Mouse (Mus musculus) layer of hippocampus, postnatal 14 days (tissue): ENCODE data around the gene Nrip1. TPM values are rescaled to one million over a fixed set of nuclear protein-coding genes. Genes with fewer than 3 reads are reported as not detected.
"Not testable (repeated sequence)": the region's sequence is repeated elsewhere in the genome, so short reads cannot be mapped to it uniquely, and the experiment has no call there.

Experiments
- DNase-seq, 2 experiments: peaks; one replicate each; pipeline ENCODE4 v3.0.0; 2021 to 2022; ENCODE audit warnings: low spot score in 2 of 2, mixed read lengths in 1 of 2
- long read RNA-seq, 2 experiments: library from polyadenylated mRNA; stranded (forward); transcript quantifications; one replicate each; pipeline ENCODE4 v2.0.0; 2021
- total RNA-seq, 2 experiments: library from RNA; stranded (reverse); gene quantifications; 2 replicates each; pipeline ENCODE4 v1.2.3; 2021

The Nrip1 gene
- total RNA-seq, result 10 to 100 TPM; 51.6 to 54.7 TPM
- long read RNA-seq, experiment 1, full-length matches to known transcripts, result 2 of 6 reads
- long read RNA-seq, experiment 1, partial matches to known transcripts, result 0 of 6 reads
- long read RNA-seq, experiment 1, other reads (novel, unspliced or antisense), result 4 of 6 reads
- long read RNA-seq, experiment 2, full-length matches to known transcripts, result 2 of 4 reads
- long read RNA-seq, experiment 2, partial matches to known transcripts, result 0 of 4 reads
- long read RNA-seq, experiment 2, other reads (novel, unspliced or antisense), result 2 of 4 reads

DNA sequence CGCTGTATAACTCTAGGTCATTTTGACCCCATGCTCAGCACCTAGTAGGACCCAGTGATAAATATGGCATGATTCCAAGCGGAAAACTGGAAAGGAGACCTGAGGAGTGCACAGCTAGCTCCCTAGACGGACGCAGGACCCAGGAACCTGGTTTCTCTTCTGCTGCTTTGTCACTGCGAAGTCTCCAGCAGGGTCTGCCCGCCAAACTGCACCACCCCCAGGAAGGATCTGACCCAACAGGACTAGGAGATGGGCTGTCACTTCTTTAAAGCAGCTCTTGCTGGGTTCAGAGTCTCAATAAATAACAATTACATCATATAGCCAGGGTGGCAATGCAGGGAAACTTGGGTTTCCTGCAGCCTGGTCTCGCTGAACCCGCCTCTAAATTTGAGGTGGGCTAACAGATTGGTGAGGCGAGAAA is at the start of gene Nrip1:
Nrip1 (minus strand) TSS at position 157 of the 421 bp plus-strand sequence.
- DNase-seq, result peak; percentile 57 to 65

DNA sequence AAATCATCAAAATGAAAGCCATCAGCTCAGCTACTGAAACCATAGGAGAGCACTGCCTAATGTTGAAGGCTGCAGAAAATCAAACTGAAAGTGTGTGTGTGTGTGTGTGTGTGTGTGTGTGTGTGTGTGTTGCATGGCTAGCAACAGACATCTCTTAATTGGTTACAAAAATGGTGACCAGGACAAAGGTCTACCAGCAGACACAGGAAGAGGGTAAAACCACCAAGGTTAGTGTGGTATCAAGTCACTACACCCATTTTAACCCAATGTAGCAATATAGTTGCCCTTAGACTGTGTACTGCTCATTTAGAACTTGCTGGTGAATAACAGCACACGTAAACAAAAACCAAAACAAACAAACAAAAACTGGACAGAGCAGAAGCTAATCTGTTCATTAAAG is 48.9 kb upstream of the Nrip1 start:
- no peak for DNase-seq

DNA sequence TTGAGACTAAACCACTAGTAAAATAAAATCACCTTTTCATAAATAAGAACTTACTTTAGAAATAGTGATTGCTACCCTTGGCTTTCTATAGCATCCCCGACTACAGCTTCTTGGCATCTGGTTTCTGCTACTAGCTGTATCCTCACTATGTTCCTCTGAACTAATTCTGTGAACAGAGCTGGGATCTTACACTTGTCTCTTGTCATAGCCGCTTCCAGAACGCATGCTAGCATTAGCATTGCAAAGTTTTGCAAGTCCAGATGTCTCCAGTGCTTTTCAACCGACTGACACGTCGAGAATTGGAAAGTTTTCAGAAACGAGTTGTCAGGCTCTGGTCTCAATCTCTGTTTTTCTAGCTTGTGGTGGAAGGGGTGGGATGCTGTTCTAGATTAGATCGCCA is 46.2 kb upstream of the Nrip1 start:
- DNase-seq, result no peak

DNA sequence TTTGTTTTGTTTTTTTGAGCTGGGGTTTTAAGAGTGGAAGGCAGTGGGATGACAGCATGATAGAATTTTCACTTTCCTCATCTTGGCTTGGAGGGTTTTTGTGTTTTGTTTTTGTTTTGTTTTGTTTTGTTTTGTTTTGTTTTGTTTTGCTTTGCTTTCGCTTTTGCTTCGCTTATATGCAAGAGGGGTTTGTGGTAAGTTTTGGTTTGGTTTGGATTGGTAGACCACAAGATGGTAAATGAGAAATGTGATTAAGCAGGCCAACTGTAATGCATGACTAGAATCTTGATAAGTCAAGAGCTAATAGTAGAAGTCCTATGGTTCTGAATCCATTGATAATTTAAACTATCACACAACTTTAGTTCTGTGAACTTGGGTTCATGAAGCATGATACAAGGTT is 42.9 kb upstream of the Nrip1 start:
- DNase-seq, result no peak

DNA sequence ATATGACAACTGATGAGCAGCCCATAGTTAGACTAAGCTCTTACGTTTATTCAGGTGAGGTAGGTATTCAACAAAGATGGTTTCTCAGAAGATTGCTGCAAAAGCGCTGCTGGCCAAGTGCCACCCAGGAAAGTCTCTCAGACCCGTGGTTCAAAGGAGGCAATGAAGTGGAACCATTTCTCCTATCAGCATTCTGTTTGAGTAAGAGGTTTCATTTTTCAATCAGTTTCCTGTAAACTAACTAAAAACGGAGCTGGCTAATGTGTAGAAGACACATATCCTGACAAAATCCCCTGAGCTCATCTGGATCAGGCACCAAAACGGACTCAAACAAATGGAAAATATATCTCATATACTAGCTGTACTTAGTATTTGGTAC is 42.4 kb upstream of the Nrip1 start:
- no peak for DNase-seq

DNA sequence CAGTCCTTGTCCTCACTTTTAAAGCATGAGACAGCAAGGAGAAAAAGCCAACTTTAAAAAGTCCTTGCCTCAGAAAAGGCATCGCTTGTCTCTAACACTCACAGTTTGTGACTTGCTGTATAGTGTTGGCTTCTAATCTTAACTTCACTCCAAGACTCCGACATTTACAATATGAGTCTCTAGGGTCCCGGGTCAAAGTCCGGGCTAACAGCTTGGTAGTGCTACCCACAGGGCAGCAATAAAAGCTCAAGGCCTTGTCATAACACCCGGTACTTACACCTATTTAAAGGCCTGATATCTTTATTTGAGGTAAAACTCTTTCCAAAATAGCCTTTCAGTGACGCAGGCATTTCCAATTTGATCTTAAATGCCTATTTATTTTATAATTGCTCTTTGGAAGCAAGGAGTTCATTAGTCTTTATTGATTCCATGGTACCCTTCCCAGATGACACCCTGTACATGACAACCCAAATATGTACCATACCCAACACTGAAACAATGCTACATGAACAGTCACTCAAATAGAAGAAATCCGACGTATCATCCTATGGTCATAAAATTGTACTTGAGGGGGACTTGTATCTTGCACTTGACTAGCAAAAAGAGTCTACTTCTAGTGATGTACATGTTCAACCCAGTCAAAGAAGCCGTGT is 41.9 kb upstream of the Nrip1 start:
- DNase-seq, result no peak

DNA sequence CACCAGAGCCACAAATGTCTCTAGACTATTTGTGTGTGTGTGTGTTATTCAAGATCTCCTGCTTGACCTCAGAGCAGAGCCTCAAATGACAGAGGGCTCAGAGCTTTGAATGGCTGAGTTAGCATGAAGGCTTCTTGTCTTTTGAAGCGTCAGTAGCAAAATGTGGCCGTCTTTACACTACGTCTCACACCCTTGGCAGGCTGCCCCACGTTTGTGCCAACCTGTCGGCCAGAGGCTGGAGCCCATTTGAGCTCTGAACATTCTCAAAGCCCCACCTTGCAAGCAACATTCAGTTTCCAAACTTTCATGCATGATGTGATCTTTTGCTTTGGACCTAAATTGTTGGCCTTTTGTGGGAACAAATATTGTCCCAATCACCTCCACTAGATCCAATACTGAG is 40.9 kb upstream of the Nrip1 start:
- no peak for DNase-seq

DNA sequence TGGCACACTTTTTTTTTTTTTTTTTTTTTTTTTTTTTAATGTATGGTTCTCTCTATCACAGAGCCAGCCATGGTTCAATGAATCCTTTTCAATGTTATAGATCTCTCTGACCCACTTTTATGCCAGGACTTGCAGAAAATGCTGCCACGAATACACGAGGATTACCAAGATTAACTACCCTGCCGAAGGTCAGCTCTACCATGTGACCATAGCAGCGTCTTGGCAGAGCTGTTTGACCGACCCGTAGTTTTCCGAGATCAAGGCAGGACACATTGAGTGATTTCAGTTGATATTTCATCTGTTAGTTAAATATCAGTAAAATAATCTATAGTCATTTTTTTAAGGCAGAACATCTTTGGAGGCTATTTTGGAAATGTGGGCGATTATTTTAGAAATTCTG is 40.0 kb upstream of the Nrip1 start:
- DNase-seq, result no peak

DNA sequence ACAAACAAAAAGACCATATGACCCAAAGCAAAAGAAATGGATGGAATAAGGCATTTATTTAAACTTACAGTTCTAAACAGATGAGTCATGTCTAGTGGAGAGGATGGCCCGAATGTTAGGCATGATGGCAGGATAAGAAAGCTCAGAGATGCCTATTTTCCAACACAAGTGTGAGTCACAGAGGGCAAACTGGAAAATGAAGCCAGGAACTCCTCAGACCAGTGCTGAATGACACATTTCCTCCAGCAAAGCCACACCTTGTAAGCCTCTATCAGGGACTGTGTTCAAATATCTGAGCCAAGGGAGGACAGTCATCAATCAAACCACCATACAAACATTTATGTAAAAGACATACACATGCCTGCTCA is 35.7 kb upstream of the Nrip1 start:
- no peak for DNase-seq

DNA sequence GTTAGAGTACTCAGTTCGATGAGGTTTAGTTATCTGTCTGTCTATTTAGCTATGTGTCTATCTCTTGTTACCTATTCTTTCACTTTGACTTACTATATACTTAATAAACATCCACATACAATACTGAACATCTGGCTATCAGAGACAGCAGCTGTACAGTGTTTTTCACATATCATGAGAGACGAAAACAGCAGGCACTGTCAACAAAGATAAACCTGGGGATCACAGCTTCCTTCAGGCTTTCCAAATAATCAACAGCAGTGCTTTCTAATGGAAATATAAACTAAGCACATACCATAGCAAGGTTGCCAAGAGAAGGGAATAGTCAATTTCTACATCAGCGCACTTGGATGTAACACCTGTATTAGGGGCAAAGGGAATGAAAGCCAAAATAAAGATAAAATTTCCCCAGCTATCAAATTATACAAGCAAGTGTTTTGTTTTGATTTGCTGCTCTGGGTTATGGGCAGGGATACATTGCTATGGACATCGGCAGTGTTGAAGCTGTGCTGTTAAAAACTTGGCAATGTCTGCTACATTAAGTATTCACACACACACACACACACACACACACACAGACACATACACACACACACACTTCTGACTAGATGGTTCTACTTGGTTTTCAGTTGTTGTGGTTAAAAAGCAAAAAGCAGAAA is 35.2 kb upstream of the Nrip1 start:
- no peak for DNase-seq

DNA sequence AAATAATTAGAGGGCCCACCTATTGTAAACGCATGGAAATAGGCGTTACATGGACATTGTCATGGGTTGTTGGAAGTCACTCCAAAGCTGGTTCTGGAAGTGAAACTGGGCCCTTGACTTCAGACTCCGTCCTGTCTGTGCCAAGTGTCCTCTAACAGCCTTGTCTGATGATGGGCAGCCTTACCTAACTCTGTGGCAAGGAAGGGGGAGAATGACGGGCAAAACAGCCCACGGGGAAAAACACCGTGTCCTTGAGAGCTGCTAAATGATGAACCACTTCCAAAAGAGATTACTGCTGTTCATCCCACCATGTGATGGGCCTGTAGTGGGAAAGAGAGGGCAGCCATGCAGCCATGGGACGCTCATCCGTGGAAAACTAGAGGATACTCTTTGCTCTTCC is 34.6 kb upstream of the Nrip1 start:
- no peak for DNase-seq

DNA sequence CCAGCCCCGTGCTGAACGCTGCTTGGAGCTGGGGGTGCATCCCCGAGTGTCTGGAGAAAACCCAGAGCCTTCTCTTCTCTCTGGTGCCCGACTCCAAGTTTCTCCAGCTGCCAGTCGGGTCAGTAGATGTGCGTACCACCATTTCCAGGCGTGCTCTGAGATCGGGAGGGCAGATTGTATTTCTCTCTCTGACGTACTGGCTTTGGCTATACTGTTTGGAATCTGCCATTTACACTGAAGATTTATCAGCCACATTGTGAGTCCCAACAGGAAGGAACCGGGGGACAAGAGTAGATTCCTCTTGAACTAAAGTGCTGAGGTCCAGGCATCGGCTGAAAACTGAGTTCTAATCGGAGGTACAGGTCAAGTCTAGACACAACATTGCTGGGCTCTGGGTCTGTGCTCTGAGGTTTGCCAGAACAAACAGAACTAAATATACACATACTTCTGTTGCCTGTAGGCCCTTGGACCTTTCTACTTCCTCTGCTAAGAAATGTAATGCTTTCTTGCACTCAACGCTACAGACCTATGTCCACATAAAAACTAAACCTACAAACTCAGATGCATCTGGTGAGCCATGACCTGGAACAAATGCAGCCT is 33.8 kb upstream of the Nrip1 start:
- DNase-seq, result no peak

DNA sequence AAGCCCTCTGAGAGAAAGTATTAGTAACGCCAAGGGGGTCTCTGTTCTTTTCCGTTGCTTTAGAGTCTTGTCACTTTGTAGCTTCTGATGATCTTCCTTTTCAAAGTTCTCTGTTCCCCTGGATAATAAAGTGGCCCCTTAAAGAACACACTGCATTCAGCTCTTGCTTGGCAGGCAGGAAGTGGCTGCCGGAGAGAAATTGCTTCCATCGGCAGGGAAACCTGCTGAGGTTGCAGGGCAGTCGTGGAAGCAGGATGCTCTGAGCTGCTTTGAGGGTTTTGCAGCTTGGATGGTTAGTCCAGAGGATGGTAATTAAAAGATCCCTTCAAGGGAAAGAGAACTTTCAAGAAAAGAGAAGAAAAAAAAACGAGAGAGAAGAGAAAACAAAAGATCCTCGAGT is 33.3 kb upstream of the Nrip1 start:
- DNase-seq, result peak in 1 of 2 experiments; percentile 17

DNA sequence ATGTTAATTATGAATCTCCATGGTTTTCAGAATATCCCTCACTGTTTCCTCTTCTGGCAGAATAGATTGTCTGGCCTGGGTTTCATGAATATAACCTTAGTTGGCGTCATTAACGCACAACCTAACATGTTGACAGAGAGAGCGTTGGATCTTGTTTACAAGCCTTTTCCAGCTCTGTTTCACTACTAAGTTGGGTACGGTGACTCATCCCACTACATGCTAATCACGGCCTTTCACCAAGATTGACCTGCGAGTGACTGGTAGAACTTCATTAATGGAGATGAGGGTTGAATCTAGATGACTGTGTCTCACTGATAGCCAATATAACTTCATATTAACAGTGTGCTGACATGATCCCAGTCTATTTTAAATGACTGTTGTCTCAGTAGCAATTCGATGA is 32.7 kb upstream of the Nrip1 start:
- DNase-seq, result no peak

DNA sequence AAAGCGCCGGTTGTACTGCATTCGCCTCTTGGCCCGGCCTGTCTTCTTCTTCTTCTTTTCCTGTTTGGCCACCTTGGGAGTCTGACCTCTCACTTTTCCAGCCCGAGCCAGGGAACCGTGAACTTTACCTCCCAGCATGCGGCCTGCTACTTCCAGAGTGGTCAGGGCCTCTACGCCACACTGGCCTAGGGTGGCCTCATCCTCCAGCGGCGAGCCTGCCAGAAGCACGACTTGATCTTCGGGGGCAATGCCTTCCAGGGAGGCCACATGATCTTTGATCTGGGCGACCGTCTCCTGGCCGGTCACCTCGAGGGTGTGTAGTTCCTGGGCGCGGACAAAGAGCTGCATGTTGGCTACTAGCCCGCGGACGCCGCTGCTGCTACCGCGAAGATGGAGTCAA is 29.7 kb upstream of the Nrip1 start:
- DNase-seq, result not testable (repeated sequence)

DNA sequence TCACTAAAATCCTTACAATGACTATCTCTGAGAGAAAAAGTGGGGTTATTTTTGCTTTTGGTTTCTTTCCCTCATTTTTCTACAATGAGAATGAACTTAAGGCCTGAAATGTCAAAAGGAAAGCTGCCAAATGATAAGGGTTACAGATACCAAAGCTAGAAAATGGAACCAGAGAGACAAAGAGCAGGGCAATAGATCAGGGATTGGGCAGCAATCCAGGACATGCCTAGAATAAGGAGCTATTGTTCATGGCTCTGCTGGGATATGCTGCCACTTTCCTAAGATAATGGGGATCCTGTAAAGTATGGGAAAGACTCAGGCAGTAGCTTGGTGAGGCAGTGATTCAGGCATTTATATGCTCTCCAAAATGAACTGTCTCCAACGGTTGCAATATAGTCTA is 22.9 kb upstream of the Nrip1 start:
- DNase-seq, result no peak

DNA sequence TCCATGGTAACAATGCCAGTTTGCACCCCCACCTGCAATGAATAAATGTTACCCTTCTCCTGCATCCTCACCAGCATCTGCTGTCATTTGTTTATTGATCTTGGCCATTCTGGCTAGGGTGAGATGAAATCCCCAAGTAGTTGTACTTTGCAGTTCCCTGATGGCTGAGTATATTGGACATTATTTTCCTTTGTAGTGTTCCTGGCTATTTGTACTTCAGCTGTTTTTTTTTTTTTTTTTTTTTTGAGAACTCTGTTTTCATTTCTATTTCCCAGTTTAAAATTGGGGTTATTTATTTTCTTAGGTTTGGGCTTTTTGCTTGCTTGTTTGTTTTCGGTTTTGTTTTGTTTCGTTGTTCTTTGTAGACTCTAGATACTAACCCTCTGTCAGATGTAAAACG is 19.6 kb upstream of the Nrip1 start:
- no peak for DNase-seq

DNA sequence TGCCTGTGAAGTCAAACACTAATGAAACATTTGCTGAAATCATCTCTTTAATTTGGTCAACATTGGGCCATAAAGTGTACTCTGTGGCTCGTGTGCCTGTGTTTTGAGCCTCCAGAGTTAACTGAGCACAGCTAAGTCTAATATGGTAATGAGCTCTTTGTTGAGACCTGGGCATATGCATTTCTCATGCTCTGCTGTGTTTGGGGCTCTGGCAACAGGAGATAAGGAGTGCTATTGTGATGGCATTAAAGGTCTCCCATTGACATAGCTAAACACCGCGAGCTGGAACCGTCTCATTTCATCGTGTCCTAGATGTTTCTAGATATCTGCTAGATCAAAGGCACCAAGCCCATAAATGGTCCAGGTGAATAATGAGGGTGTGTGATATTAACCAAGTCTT is 12.9 kb upstream of the Nrip1 start:
- DNase-seq, result no peak

DNA sequence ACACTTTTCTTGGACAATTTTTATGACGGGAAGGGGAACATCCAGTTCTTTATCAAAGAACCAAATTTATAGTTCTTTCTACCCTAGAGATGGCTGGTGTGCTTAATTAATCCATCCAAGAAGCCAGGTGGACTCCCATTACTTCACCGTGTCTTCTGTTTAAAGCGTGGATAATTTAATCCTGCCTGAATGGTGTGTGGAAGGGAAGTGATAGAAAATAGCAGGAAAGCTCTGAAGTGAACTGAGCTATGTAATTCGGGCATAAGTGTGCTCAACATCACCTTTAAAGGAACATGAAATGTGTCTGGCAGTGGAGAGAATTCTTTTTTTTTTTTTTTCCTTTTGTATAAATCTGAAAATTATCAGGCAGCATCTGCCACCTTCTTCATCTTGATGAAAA is 12.4 kb upstream of the Nrip1 start:
- no peak for DNase-seq

DNA sequence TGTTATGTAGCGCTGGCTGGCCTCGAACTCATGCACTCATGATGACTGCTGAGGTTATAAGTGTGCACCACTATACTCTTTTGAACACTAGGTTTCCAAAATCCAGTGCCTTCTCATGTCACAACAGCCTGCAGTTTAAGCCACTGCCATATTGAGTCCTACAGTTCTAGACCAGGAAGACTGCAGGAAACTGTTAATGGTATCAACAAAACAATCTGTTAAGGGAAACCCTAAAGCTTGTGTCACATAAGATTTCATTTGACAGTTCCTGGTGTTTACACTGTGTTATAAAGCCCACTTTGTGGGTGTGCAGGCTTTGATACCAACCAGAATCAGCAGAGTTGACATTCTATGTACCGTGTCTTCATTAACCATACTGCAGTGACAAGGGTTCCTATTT is 3.6 kb upstream of the Nrip1 start:
- DNase-seq, result no peak

DNA sequence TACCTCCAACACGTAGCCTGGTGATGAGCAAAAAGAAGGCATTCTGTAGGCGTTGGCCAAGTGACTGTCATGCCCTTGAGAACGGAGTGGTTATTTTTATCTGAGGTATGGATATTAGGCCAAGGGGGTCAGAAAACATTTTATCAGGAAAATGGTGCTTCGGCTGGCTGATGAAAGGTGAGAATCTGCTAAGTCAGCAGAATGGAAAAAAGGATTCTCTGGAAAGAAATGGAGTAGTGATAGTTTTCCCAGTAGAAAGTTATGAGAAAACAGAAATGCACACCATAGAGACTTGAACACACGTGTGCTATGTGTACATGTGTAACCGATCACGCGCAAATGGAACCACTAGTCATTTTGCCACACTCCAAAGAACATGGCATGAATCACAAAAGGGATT is 3.0 kb upstream of the Nrip1 start:
- DNase-seq, result no peak

DNA sequence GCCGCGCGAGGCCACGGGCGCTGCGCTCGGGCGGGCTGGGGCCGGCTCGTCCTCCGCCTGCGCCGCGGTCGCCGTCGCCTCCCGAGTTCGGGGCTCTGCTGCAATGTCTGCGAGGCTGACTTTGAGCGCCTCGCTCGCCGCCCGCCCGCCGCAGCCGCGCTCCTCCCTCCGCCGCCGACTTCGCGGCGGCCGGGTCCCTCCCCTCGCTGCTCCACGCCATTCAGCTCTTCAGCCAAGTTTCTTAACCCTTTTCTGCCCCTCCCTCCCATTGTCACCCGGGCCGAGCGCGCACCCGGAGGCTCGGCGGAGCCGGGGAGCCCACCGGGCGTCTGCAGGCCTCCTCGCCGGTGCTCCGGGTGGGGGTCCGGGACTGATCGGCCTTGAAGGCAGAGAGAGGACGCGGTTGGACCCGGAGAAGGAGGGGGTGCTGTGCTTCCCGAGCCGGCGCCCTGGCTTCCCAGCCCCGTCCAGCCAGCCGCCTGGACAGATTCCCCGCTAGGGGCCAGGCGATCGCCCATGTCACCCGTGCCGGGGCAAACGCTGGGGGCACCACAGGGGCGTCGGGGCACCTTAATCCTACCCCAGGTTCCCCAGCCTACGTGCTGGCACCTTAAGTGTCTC is 576 bp downstream of the Nrip1 start:
- peak; percentile 84 to 86 for DNase-seq
